Mouse (Mus musculus) effector memory CD4-positive, alpha-beta T cell, adult 5 months (primary cell): ENCODE results near the gene Calcoco1. TPM values are rescaled to one million over a fixed set of nuclear protein-coding genes. Genes with fewer than 3 reads are reported as not detected.

Experiments used
- polyA plus RNA-seq: library from polyadenylated mRNA; unstranded; fragments of 100-300 nt; shearing (Covaris generic); gene quantifications from one replicate; pipeline ENCODE4 v1.2.1, GENCODE M21; 2017

The Calcoco1 gene
- polyA plus RNA-seq = 29.2 TPM

GRCm38 (mm10) chr15:102721980-102722475 lies at the start of gene Calcoco1:
Calcoco1 (minus strand) TSS chr15:102722178.

GRCm38 (mm10) chr15:102672215-102673071 lies 49.5 kb downstream of the Calcoco1 start, which contains the start of gene Atp5g2:
Atp5g2 (minus strand) TSS chr15:102672352.

Other genes starting within 250 kb of the Calcoco1 start
- not detected for gene Gm10337, start 218.5 kb downstream of the Calcoco1 start, polyA plus RNA-seq
- gene Map3k12, start 205.1 kb downstream of the Calcoco1 start, polyA plus RNA-seq = 7.1 TPM
- 61.1 TPM for gene Tarbp2, start 204.0 kb downstream of the Calcoco1 start, polyA plus RNA-seq
- 5.1 TPM for gene Npff, start 197.2 kb downstream of the Calcoco1 start, polyA plus RNA-seq
- gene Gm28047, start 97.1 kb downstream of the Calcoco1 start, polyA plus RNA-seq = not detected
- 37.6 TPM for gene Atf7, start 96.7 kb downstream of the Calcoco1 start, polyA plus RNA-seq
- gene Atp5g2, start 49.8 kb downstream of the Calcoco1 start, polyA plus RNA-seq = 13.2 TPM
- gene Hoxc13, start 198.9 kb upstream of the Calcoco1 start, polyA plus RNA-seq = not detected
- gene Hoxc12, start 214.6 kb upstream of the Calcoco1 start, polyA plus RNA-seq = not detected
- gene Hoxc11, start 232.2 kb upstream of the Calcoco1 start, polyA plus RNA-seq = not detected
- gene Hoxc10, start 244.6 kb upstream of the Calcoco1 start, polyA plus RNA-seq = not detected
- gene Hoxc5, start 245.3 kb upstream of the Calcoco1 start, polyA plus RNA-seq = not detected